ENCODE assay signal across 15 mouse cellular contexts in the genomic region with DNA sequence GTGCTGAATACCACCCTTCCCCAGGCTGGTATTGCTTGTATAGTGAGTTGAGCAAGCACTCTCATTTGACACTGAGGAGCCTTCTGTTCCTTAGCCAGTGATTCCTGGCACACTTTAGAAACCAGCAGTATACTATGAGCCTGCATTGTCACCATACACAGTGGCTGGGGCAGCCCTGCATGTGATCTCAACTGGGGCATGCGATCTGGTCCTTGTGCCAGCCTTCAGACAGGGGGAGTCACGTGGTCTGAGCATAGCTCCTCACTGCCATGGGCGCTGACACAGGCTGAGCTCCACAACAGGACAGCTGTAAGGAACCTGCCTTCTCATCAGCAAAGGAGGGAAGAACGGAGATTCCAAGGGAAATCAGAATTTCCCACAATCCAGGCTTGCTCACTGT.
DNase-seq lines count a peak whose midpoint lies in the region; ATAC-seq lines count a peak whose summit lies in the region.
"Had no signal": no experiment of that assay in that cellular context is flagged by ENCODE, and none has a peak within 500 bp of the region (broad histone marks: within the 10 kb centered on the region; RNA-seq: fewer than 3 reads in every experiment).

No protein-coding gene starts in this region.

- H3K4me2 ChIP-seq in heart, embryonic 15.5 days: no peak overlapping the region
- H3K4me2 ChIP-seq: forebrain, embryonic 12.5 days; limb, embryonic 13.5 days had no signal

- 57% methylated on average over 4 of the region's 4 CpGs for WGBS in heart, embryonic 15.5 days

- DNase-seq in heart, adult 11 months: peak; percentile 95
- DNase-seq in heart, adult 8-10 months (ENCODE audit: low spot score): no peak
- peak; percentile 48 for DNase-seq in Muller cell, postnatal 12 days (ENCODE audit: inconsistent ontology term)
- DNase-seq in brain, adult 2 months (ENCODE audit: low read depth, low spot score): peak; percentile 75
- DNase-seq in frontal cortex, postnatal 14 days (ENCODE audit: low spot score in 2 of 2): no peak
- DNase-seq in lung, postnatal 4 days: no peak
- DNase-seq: kidney, adult 11 months; kidney, postnatal 14 days; thymus, adult 2 months had no signal

- no peaks in the 10 kb centered on the region for H3K27me3 ChIP-seq in heart, embryonic 15.5 days
- H3K27me3 ChIP-seq: forebrain, embryonic 12.5 days; limb, embryonic 13.5 days had no signal

- H3K36me3 ChIP-seq in heart, embryonic 15.5 days: no peaks in the 10 kb centered on the region
- H3K36me3 ChIP-seq: forebrain, embryonic 12.5 days; limb, embryonic 13.5 days had no signal

- no peak overlapping the region for H3K4me3 ChIP-seq in heart, embryonic 15.5 days
- H3K4me3 ChIP-seq: forebrain, embryonic 12.5 days; limb, embryonic 13.5 days had no signal

- H3K27ac ChIP-seq in heart, embryonic 15.5 days: peak overlapping the region; percentile 98
- H3K27ac ChIP-seq: forebrain, embryonic 12.5 days; limb, embryonic 13.5 days; liver, embryonic 14.5 days had no signal

- H3K4me1 ChIP-seq in heart, embryonic 15.5 days (replicated peaks): peaks cover 81% of the 10 kb centered on the region

- no peak overlapping the region for H3K9ac ChIP-seq in heart, embryonic 15.5 days
- H3K9ac ChIP-seq: forebrain, embryonic 12.5 days; limb, embryonic 13.5 days; liver, embryonic 14.5 days had no signal

- no peaks in the 10 kb centered on the region for H3K9me3 ChIP-seq in heart, embryonic 15.5 days (replicated peaks)
- H3K9me3 ChIP-seq: forebrain, embryonic 12.5 days; limb, embryonic 13.5 days had no signal

- ATAC-seq in heart, embryonic 15.5 days (replicated peaks; ENCODE audit: insufficient number of reproducible peaks, insufficient read depth, low FRiP score, low read depth): no peak
- no peak for ATAC-seq in monocyte, adult 5-6 weeks (replicated peaks; ENCODE audit: insufficient number of reproducible peaks, low FRiP score, low TSS enrichment, poor library complexity, severe bottlenecking)
- ATAC-seq: hindbrain, embryonic 16.5 days had no signal

Comparison
In these comparisons a context has a peak if more than half of its experiments do, and no peak if none do; other contexts are left out.
1. DNase-seq: peak in heart, adult 11 months (single experiment), Muller cell, postnatal 12 days (single experiment) and brain, adult 2 months (single experiment); none in heart, adult 8-10 months (single experiment), frontal cortex, postnatal 14 days (0 of 2) and lung, postnatal 4 days (0 of 2).